Comparison of ENCODE assay signal across 15 mouse cellular contexts in genomic region chr3:126701586-126701985, GRCm38 (mm10).
DNase-seq lines count a peak whose midpoint lies in the region; ATAC-seq and TF ChIP-seq lines count a peak whose summit lies in the region.
"Had no signal": no experiment of that assay in that cellular context is flagged by ENCODE, and none has a peak within 500 bp of the region (broad histone marks: within the 10 kb centered on the region; RNA-seq: fewer than 3 reads in every experiment).

No protein-coding gene starts in this region.

- H3K9ac ChIP-seq in CH12.LX (ENCODE audit: insufficient read depth, low read depth) = peak overlapping the region; percentile 2; the same call in 1 of the 2 replicates
- H3K9ac ChIP-seq: forebrain, embryonic 12.5 days; hindbrain, embryonic 15.5 days; intestine, embryonic 15.5 days had no signal

- TF ChIP-seq RAD21 in CH12.LX (IDR thresholded peaks at IDR 0.05; ENCODE audit: low read depth, low read length) = no peak

- peak overlapping the region; percentile 8; the same call in 1 of the 2 replicates for H3K4me2 ChIP-seq in CH12.LX (ENCODE audit: insufficient read depth, low read depth, poor library complexity, severe bottlenecking)
- H3K4me2 ChIP-seq: forebrain, embryonic 12.5 days; hindbrain, embryonic 15.5 days; intestine, embryonic 15.5 days; liver, embryonic 11.5 days had no signal

- TF ChIP-seq EP300 in CH12.LX (IDR thresholded peaks at IDR 0.05; ENCODE audit: low read length) = no peak

- H3K4me1 ChIP-seq in heart, embryonic 10.5 days = peaks cover 33% of the 10 kb centered on the region
- H3K4me1 ChIP-seq in CH12.LX (ENCODE audit: control insufficient read depth in 1 of 2, insufficient read depth in 2 of 2) = peaks cover 12 to 55% of the 10 kb centered on the region in 2 experiments
- H3K4me1 ChIP-seq: forebrain, embryonic 12.5 days; hindbrain, embryonic 15.5 days had no signal

- H3K4me3 ChIP-seq in heart, embryonic 10.5 days = no peak overlapping the region
- H3K4me3 ChIP-seq in CH12.LX (replicated peaks in 1 of 3; ENCODE audit: low read depth in 2 of 3, low read length in 2 of 3, poor library complexity in 1 of 3) = peak overlapping the region in 1 of 3 experiments; percentile 26
- H3K4me3 ChIP-seq: forebrain, embryonic 12.5 days; hindbrain, embryonic 15.5 days; intestine, embryonic 15.5 days; midbrain, embryonic 10.5 days had no signal

- no peaks in the 10 kb centered on the region for H3K36me3 ChIP-seq in heart, embryonic 10.5 days
- peaks cover 0 to 35% of the 10 kb centered on the region in 2 experiments for H3K36me3 ChIP-seq in CH12.LX (replicated peaks in 1 of 2; ENCODE audit: control insufficient read depth in 1 of 2, insufficient read depth in 1 of 2, low read length in 1 of 2)
- H3K36me3 ChIP-seq: forebrain, embryonic 12.5 days; hindbrain, embryonic 15.5 days; intestine, embryonic 15.5 days; midbrain, embryonic 10.5 days had no signal

- H3K27me3 ChIP-seq in heart, embryonic 10.5 days (ENCODE audit: insufficient read depth, poor library complexity, severe bottlenecking) = no peaks in the 10 kb centered on the region
- no peaks in the 10 kb centered on the region for H3K27me3 ChIP-seq in CH12.LX (replicated peaks)
- H3K27me3 ChIP-seq: forebrain, embryonic 12.5 days; hindbrain, embryonic 15.5 days; intestine, embryonic 15.5 days had no signal

- intact Hi-C loops in heart, postnatal 36 days (cut with DNase I) = no loop called here

- no peaks in the 10 kb centered on the region for H3K9me3 ChIP-seq in heart, embryonic 10.5 days
- peaks cover 2% of the 10 kb centered on the region for H3K9me3 ChIP-seq in CH12.LX (replicated peaks; ENCODE audit: low read length)
- H3K9me3 ChIP-seq: forebrain, embryonic 12.5 days; hindbrain, embryonic 15.5 days; intestine, embryonic 15.5 days; midbrain, embryonic 10.5 days had no signal

- 79% methylated on average over 6 of the region's 6 CpGs for WGBS in heart, embryonic 10.5 days

- DNase-seq in heart, embryonic 10.5 days (ENCODE audit: low spot score) = no peak
- no peak for DNase-seq in heart, postnatal 36 days
- DNase-seq in CH12.LX (ENCODE audit: extremely low read depth) = no peak
- peak; percentile 69 for DNase-seq in brain, adult 2 months (ENCODE audit: low read depth, low spot score)
- DNase-seq in cerebellum, adult 9-11 months = peak; percentile 41
- no peak for DNase-seq in thymus, postnatal 36 days
- DNase-seq: adrenal gland, postnatal 10 days; lung, adult 2 months; retina, postnatal 1 day had no signal

- in situ Hi-C loops in CH12.LX (cut with MboI; ENCODE audit: low pct_ligation_motif_present, low pct_unique_long_range_greater_than_20kb, low sequenced_read_pairs) = no loop called here

- H3K79me2 ChIP-seq in CH12.LX (replicated peaks; ENCODE audit: control insufficient read depth, extremely low read depth, insufficient read depth, poor library complexity, severe bottlenecking) = peaks cover 66% of the 10 kb centered on the region

- dilution Hi-C loops in CH12.LX (cut with MboI; ENCODE audit: extremely low pct_ligation_motif_present, extremely low pct_unique_long_range_greater_than_20kb, low sequenced_read_pairs) = no loop called here

- TF ChIP-seq POLR2A in CH12.LX (IDR thresholded peaks at IDR 0.05; ENCODE audit: low read depth, low read length) = no peak

- no peak for ATAC-seq in megakaryocyte, adult 5-6 weeks (ENCODE audit: poor library complexity, severe bottlenecking)
- ATAC-seq: intestine, embryonic 15.5 days had no signal

- TF ChIP-seq CTCF in CH12.LX (conservative IDR thresholded peaks at IDR 0.05 in 1 of 2, IDR thresholded peaks at IDR 0.05 in 1 of 2; ENCODE audit: low read depth in 2 of 2, low read length in 2 of 2) = no peak

- H3K27ac ChIP-seq in heart, embryonic 10.5 days = 0 out of 2 replicates have a peak overlapping the region, but pooled peaks have one; percentile 64
- peak overlapping the region; percentile 33; the same call in 1 of the 2 replicates for H3K27ac ChIP-seq in CH12.LX (ENCODE audit: insufficient read depth, low read depth)
- H3K27ac ChIP-seq: forebrain, embryonic 12.5 days; hindbrain, embryonic 15.5 days; intestine, embryonic 15.5 days; midbrain, embryonic 10.5 days had no signal

TF ChIP-seq in CH12.LX, 34 proteins besides CTCF, POLR2A, EP300 and RAD21:
- TF ChIP-seq ZMIZ1 (IDR thresholded peaks at IDR 0.05; ENCODE audit: low read depth, low read length) = no peak

Comparison
In these comparisons a context has a peak if more than half of its experiments do, and no peak if none do; other contexts are left out.
1. DNase-seq: peak in brain, adult 2 months (single experiment) and cerebellum, adult 9-11 months (single experiment); none in heart, embryonic 10.5 days (single experiment), heart, postnatal 36 days (0 of 2), CH12.LX (single experiment) and thymus, postnatal 36 days (0 of 2).